Mouse (Mus musculus): Measurements from ENCODE around the gene Rcor2. TPM values are rescaled to one million over a fixed set of nuclear protein-coding genes. Genes with fewer than 3 reads are reported as not detected.

The Rcor2 gene
- 10 to 100 TPM; 15.7 to 16.3 TPM for total RNA-seq (2021)
- long read RNA-seq, experiment 1, transcript Rcor2-201 (12 exons, 2,823 nt): major isoform, 6 of 8 reads
- long read RNA-seq, experiment 1, partial matches to known transcripts: 0 of 8 reads
- long read RNA-seq, experiment 1, other reads (novel, unspliced or antisense): 2 of 8 reads
- long read RNA-seq, experiment 2, transcript Rcor2-201 (12 exons, 2,823 nt): major isoform, 5 of 8 reads
- long read RNA-seq, experiment 2, partial matches to known transcripts: 0 of 8 reads
- long read RNA-seq, experiment 2, other reads (novel, unspliced or antisense): 3 of 8 reads

DNA sequence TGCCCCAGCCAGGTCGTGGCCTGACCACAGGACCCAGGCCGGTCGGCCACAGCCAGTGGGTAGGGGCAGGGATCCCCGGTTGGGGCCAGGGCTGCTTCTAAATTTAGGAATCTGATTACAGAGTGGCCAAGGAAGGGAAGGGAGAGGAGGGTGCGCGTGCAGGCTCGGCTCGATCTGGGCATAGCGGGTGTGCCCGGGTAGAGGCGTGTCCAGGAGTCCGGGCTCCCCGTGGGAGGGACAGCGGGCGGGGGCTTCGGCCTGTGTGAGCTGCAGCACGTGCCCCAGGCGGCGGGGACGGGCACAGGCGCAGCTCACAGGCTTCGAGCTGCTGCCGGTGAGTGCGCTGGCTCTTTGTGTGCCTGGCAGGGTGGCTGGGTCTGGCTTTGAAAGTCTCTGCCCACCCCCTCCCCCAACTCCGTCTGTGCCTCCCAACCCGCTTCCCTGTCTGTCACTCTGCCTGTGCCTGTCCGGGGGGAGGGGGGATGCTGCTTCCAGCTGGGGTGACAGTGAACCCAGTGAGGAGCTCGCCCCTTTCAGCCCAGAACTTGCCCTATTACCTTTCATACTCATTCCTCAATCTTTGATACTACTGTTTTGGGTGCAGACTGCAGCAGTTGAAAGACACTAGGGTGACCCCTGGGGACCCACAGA lies at the start of gene Rcor2:
Rcor2 (plus strand) TSS at position 235 of the 651 bp plus-strand sequence.
- intact Hi-C loops (cut with DNase I): loop anchor here (5.0 kb wide), 1 partner anchor 75 kb away; the partner anchor contains the start of gene Mark2
- peak in 1 of 2 experiments; percentile 73 for DNase-seq (ENCODE audit: low spot score in 2 of 2)

DNA sequence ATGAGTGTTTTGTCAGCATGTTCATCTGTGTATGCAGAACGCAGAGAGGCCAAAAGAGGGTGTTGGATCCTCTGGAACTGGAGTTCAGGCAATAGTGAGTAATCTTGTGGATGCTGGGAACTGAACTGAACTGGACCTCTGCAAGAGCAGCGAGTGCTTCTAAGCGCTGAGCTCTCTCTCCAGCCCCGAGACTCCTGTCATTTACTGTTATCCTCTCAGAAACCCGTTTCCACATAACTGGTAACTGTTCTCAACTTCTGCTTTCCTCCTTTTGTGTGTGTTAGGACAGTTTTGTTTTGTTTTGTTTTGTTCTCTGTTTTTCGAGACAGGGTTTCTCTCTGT lies 49.2 kb upstream of the Rcor2 start:
- intact Hi-C loops (cut with DNase I): no loop called here
- no peak for DNase-seq (ENCODE audit: low spot score in 2 of 2)

DNA sequence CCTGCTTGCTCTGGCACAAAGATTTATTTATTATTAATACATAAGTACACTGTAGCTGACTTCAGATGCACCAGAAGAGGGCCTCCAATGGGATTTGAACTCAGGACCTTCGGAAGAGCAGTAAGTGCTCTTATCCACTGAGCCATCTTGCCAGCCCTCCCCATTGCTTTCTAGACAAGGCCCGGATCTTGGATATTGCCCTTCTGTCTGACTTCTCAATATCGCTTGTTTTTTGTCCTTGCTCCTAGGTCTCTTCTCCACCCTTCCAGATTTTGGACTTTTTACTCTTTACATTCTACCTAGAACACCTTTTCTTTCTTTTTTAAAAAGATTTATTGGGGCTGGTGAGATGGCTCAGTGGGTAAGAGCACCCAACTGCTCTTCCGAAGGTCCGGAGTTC lies 48.4 kb upstream of the Rcor2 start:
- intact Hi-C loops (cut with DNase I): no loop called here

DNA sequence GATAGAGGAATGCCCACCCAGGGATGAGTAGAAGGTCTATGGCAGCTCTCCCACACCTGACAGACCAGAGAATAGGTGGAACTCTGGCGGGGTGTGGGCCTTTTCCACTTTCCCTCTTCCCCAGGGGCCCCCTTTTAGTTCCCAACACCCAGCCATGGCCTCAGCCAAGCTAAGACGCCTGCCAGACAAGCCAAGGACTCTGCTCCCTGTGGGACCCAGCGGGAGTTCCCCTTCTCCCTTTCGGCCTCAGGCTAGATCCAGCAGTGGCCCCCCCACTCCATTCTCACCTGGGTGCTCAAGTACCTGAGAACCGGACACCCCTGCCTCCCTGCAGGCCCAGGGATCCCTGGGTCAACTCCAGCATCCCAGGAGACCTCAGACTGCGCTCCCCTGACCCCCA lies 44.9 kb upstream of the Rcor2 start:
- intact Hi-C loops (cut with DNase I): no loop called here
- DNase-seq (ENCODE audit: low spot score in 2 of 2): no peak

More for the DNA sequence above, 48.4 kb upstream of the Rcor2 start:
- no peak for DNase-seq (ENCODE audit: low spot score in 2 of 2)

DNA sequence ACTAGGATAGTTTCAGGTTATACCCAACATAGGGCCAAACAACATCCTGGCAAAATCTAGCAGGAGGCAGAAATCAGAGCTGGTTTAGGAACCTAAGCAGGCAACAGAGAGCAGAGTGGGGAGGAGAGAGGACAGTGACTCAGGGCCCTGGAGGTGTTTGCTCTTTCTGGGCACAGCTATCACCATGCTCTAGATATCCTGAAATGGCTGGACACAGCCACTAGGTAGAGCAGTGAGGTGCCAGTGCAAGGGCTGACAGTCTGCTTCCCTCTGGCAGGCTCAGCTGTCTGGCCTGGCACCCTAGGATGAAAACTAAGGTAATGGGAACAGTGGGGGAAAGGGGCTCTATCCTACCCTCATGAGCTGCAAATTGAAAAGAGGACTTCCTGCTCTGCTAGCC lies 43.6 kb upstream of the Rcor2 start:
- no peak for DNase-seq (ENCODE audit: low spot score in 2 of 2)
- intact Hi-C loops (cut with DNase I): no loop called here

DNA sequence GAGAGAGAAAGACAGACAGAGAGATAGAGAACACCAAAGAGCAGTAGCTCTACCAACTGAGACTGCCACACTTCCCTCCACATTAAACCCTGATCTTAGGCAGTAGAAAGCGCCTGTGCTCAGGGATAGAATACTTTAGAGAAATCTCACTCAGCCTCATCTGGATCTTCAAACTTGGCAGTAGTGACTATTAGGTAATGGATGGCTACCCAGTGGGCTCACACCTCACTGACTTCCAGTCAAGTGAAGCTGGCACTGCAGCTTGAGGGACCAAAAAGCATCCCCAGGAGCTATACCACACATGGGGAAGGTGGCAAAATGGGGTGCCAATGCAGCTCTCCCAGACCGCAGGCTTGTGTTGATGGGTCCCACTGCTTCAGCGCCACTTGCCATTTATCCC lies 42.9 kb upstream of the Rcor2 start:
- no peak for DNase-seq (ENCODE audit: low spot score in 2 of 2)
- intact Hi-C loops (cut with DNase I): no loop called here

DNA sequence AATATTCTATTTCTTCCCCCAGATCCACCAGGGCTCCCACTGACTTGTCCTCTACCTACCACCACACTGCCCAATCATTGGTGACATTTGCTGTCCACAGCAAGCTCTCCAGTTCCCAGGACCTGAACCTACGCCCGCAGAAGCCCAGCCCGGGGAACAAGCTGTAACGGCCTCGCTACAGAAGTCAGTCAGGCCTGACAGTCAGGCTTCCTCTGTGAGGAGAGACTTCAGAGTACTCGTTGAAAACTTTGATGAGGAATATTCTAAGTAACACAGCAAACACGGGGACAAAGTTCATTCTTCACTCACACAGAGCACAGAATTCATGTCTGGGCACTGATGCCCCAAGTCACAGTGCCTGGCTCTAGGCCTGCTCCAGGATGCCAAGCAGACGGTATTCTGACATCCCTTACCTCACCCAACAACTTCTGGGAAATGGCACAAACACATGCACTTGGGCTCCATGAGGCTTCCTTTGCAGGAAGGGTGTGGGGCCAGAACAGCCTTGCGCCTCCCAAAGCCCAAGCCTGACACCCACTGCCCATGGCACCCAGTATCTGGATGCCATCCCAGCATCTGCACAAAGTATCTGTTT lies 41.9 kb upstream of the Rcor2 start:
- intact Hi-C loops (cut with DNase I): no loop called here
- no peak for DNase-seq (ENCODE audit: low spot score in 2 of 2)

DNA sequence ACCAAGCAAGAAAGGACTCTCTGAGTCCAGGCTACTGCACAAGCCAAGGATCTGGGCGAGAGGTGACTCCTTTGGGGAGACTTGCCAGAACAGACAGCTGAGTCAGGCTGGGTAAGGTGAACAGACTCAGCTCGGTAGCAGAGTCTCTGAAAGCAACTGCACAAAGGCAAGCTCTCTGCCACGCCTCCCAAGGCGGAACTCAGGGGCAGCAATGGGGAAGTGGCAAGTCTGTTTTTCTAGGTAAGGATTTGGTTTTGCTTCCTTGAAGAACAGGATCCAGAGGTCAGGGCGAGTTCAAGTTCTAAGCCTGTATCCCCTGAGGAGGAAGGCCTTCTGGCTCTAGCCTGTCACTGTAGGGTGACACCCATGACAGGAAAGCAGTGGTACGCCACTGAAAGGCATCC lies 40.6 kb upstream of the Rcor2 start:
- no peak for DNase-seq (ENCODE audit: low spot score in 2 of 2)
- intact Hi-C loops (cut with DNase I): no loop called here

DNA sequence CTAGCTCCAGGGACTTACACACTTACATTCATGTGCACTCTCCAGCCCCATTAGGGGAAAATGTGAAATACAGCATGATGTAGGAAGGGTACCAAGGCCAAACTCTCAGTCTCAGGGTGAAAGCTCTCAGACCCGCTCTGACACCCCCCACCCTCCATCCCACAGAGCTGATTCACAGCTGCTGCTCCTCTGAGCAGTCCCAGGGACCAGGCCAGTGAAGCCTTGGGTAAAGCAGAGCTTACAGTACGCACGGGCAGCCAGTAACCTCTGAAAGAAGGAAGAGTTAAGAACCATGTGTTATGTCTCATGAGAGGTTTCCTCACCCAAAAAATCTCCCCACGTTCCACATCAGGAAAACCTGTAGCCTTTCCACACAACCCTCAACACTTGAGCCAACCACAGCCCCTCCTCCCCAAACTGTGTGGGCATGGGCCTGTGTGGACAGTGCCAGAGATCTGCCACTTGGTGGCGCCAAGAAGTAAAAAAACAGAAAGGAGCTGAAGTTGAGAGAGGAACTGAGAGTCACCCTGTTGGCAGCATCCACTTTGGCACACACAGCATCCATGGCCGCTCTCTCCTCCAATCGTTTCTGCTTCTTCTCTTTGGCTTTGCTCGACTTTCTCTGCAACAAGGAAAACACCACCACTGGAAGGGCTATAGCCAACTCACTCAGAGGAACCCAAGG lies 32.4 kb upstream of the Rcor2 start:
- peak; percentile 83 to 90 for DNase-seq (ENCODE audit: low spot score in 2 of 2)
- intact Hi-C loops (cut with DNase I): loop anchor here (2.0 to 5.0 kb wide), 2 partner anchors 110 to 183 kb away; partner anchors contain the start of gene 2700081O15Rik

DNA sequence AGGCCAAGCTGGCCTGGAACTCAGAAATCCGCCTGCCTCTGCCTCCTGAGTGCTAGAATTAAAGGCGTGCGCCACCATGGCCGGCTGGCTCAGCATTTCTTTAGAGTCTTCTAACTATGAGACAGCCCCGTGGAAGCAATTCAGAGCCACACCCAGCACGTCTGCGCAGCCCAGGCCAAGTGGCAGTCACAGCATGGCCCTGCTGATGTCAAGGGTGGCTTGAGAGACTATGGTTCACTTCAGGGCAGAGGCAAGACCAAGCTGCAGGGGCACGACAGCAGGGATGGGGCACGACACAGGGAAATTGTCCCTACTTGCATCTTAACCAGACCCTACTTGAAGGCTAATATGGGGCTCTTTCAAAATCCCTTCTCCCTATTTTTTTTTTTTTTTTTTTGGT lies 31.7 kb upstream of the Rcor2 start:
- no peak for DNase-seq (ENCODE audit: low spot score in 2 of 2)
- intact Hi-C loops (cut with DNase I): loop anchor here (2.0 to 5.0 kb wide), 2 partner anchors 109 to 182 kb away; partner anchors contain the start of gene 2700081O15Rik

DNA sequence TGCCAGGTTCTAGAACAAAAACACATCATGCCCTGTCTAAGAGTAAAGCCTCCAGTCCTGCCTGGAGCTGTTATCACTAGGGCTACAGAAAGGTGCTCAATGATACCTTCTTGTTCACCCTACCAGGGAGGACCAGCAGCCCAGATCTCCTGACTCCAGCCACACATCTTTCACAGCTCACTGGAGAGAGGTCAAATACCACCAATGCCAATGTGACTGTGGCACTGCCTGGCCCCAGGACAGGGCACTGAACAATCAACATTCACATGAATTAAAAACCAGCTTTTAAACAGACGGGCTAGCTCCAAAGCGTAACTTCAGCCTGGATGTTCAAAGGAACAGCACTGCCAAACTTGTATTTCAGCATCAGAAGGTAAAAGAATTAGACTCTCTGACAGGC lies 31.1 kb upstream of the Rcor2 start:
- DNase-seq (ENCODE audit: low spot score in 2 of 2): no peak
- intact Hi-C loops (cut with DNase I): loop anchor here (5.0 kb wide), 1 partner anchor 181 kb away; the partner anchor contains the start of gene 2700081O15Rik

DNA sequence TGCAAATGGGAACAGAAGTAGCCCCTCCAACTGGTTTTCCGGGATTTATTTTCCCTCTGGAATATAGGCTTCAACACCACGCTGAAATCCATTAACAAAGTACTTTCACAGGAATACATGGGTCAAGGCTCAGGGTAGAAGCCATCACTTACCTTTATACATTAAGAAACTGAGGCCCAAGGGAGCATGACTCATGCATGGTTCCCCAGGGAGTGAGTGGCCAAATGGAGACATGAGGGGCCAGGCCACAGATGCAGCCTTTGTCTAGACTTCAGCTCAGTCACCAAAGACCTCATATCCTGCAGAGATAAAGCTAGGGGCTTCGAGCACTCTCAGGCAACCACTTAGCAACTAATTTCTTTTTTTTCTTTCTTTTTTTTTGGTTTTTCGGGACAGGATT lies 30.4 kb upstream of the Rcor2 start:
- DNase-seq (ENCODE audit: low spot score in 2 of 2): no peak
- intact Hi-C loops (cut with DNase I): loop anchor here (5.0 kb wide), 1 partner anchor 181 kb away; the partner anchor contains the start of gene 2700081O15Rik

DNA sequence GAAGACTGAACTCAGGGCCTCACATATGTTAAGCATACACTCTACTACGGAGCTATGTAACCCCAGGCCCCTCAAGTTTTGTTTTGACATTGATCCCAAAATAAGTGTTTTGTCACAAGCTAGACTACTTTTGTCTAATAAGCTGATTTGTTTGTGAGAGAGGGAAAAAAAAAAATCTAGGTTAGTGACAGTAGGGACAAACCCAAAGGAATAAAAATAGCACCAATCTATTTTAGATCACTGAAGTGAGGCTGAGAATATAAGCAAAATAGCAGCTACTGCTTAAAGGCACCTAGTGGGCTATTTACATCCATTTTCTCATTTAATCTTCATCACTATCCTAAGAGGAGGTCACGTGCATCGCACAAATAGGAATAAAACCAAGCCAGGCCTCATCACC lies 27.6 kb upstream of the Rcor2 start:
- DNase-seq (ENCODE audit: low spot score in 2 of 2): no peak
- intact Hi-C loops (cut with DNase I): loop anchor here (5.0 kb wide), 1 partner anchor 178 kb away; the partner anchor contains the start of gene 2700081O15Rik

DNA sequence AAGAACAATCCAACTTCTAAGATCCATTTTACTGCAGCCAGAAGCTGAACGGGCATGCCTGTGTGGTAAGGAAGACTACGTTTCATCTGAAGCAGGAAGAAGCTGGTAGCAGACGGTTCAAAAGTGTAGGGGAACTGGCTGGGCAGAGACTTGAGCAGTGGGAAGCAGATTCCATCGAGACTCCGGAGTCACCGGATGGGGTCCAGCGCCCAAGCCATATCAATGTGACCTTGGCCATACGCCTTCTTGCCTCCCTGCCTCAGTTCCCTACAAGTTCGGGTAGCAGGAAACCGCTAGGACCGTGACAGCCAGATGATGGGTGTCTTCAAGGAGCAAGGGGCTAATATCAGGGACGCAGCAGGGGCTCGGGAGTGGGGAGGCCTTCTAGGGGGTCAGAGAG lies 26.8 kb upstream of the Rcor2 start:
- no peak for DNase-seq (ENCODE audit: low spot score in 2 of 2)
- intact Hi-C loops (cut with DNase I): no loop called here

DNA sequence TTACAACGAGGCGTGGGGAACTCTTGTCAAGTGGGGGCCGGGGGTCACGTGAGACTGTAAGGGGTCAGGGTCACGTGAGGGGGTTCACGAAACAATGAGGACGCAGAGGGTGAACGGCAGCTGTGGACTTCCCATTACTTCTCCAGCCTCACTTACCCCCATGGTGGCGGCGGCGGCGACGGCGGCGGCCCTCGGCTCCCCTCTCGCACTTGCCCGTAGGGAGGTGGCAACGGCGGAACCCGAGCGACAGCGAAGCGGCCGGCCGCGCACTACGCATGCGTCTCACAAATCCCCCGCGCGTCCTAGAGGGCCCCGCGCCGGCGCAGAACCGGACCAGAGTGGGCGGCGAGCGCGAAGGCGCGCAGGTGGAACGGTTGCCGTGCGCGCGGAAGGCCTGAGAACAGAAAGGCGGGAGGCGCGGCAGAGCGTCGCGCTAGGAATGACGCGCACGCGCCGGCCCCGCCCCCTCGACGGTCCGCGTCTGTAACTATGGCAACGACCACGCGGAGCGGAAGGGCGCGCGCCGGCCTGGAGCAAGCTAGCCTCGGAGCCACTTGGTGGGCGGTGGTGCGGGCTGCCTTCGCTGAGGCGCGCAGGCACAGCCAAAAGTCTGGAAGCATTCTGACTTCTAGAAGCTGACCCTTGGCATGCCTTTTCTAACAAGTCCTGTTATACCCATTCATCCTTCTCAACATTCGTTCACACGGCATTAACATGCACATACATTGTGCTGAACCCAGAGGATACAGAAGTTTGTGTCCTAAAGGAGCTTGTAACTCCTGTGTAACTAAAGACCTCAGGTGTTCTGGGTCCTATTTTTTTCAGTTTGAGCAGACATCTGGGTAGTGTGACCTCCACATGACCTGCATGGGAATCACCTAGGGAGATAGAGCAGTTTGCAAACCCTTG lies 26.1 kb upstream of the Rcor2 start, which contains the start of gene Naa40:
Naa40 (minus strand) TSS at position 402 of the 909 bp plus-strand sequence.
- peak; percentile 95 for DNase-seq (ENCODE audit: low spot score in 2 of 2)
- intact Hi-C loops (cut with DNase I): no loop called here

DNA sequence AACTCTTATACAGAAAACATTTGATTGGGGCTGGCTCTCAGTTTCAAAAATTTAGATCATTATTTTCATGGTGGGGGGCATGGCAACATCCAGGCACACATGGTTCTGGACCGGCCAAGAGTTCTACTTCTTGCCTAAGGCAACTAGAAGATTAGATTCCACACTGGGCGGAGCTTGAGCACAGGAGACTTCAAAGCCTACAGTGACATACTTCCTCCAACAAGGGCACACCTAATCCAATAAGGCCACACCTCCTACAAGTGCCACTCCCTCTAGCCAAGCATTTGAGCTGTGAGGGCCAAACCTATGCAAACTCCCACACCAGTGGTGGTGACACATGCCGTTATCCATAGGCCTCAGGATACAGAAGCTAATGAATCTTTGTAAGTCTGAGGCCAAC lies 21.1 kb upstream of the Rcor2 start:
- intact Hi-C loops (cut with DNase I): no loop called here
- no peak for DNase-seq (ENCODE audit: low spot score in 2 of 2)

DNA sequence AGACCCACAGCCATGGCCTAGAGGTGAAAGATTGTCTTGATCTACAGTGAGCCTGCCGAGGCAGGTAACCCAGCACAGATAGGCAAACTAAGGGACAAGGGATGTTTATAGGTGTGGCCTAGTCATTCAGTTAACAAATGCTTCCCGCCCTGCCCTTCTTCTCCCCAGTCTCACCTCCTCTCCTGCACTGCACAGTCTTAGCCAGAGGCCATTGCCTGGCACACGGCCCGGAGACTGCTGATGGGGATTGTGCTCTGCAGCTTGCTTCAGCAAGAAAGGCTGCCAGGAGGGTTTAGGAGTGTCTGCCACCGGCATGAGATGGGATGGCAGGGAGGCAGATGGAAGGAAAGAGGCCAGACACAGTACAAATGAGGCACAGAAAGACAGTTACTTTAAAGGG lies 9.2 kb upstream of the Rcor2 start:
- intact Hi-C loops (cut with DNase I): no loop called here
- DNase-seq (ENCODE audit: low spot score in 2 of 2): no peak

DNA sequence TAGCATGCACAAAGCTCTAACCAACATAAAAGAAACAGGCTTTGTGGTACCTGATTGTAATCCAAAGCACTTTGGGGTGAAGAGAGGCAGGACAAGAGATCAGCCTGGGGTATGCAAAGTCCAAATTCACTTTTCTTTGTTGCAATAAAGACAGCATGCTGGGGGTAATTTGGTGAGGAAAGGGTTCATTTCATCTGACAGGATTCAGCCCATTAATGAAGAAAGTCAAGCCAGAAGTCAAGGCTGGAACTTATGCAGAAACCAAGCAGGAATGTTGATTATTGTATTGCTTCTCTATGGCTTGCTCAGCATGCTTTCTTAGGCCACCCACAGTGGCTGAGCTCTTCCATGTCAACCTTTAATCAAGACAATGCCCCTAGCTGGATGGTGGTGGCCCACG lies 5.6 kb upstream of the Rcor2 start:
- intact Hi-C loops (cut with DNase I): no loop called here

DNA sequence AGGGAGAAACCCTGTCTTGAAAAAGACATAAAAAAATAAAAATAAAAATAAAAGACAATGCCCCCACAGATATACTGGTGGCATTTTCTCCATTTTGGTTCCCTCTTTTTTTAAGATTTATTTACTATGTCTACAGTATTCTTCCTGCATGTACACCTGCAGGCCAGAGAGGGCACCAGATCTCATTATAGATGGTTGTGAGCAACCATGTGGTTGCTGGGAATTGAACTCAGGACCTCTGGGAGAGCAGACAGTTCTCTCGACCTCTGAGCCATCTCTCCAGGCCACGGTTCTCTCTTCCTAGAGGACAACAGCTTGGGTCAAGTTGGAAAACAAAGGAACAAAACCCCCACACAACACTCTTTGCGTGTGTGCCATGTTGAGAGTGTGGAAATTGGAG lies 5.2 kb upstream of the Rcor2 start:
- intact Hi-C loops (cut with DNase I): no loop called here
- DNase-seq (ENCODE audit: low spot score in 2 of 2): no peak

More for the DNA sequence above, 5.6 kb upstream of the Rcor2 start:
- no peak for DNase-seq (ENCODE audit: low spot score in 2 of 2)

Data from left cerebral cortex, postnatal 14 days (tissue).